Mouse (Mus musculus) bone marrow, adult 2 months (tissue): ENCODE results near the gene Sh3rf1.

ENCODE experiments used
- CTCF ChIP-seq: fragments of 200-500 bp; IDR thresholded peaks from 2 replicates; pipeline ENCODE4 v1.5.1; 2011; ENCODE audit warnings: low read length, control low read depth; ENCODE audit not compliant: control insufficient read depth, insufficient read depth
- POLR2A ChIP-seq: fragments of 200-500 bp; IDR thresholded peaks from 2 replicates; pipeline ENCODE4 v1.6.1; 2011; ENCODE audit warnings: low read depth, mild to moderate bottlenecking, control low read depth, low read length, borderline replicate concordance; ENCODE audit not compliant: control insufficient read depth

DNA sequence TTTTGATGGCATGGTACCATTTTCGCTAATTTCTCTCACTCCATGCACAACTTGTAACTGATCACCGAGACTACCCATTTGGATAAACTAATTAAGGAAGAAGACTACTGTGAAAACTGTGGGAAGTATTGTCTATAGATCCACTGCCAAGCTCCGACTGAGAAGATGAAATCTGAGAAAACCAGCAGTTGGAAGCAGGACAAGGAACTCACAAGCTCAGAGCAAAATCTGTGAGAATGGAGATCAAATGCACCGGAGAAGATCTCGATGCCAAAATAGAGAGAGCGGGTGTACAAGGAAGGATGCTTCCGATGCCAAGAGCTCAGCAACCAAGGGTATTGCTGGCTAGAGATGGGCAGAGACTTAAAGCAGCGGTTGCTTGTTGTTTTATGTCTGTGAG is 12.8 kb upstream of the Sh3rf1 start:
- TF ChIP-seq POLR2A (no peak), CTCF (no peak)
